Mouse (Mus musculus): ENCODE results near the gene Myrf.
"Not testable (repeated sequence)": the region's sequence is repeated elsewhere in the genome, so short reads cannot be mapped to it uniquely, and the experiment has no call there.

The Myrf gene

DNA sequence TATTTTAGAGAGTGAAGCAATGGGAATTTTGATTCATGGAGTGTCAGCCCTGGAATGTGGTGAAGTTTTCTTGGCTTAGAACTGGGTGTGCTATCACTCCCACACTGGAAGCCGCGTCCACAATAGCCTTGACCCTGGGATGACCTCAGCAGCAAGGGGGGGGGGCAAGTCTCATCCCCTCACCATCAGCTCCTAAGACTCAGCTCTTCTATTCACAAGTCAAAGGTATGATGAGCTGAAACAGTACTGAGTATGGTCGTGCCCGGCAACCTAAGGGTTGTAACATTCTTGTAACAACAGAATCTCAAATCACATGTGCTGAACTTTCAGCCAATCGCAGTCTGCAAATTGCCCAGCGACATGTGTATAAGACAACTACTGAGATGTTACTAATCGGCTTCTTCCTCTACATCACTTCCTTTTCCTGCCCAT is 63.6 kb downstream of the Myrf start:
- no peak for DNase-seq (ENCODE audit: low spot score)

DNA sequence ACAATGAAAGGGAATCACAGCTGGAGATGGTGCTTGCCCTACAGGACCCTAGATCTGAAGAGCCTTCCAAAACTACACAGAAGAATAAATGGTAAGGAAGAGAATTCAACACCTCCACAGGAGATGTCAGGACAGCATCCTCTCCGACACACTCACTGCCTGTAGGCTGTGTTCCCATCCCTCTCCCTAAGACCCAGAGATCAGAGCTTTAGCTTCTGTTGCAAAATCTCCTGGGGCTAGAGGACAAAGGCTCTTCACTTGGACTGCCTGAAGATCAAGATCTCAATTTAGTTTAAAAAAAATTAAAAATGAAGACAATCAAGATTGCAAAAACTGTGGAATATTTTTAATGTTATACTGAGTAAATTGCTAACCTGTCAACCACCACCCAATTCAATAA is 64.1 kb downstream of the Myrf start:
- no peak for DNase-seq (ENCODE audit: low spot score)

- DNase-seq (ENCODE audit: low spot score), result no peak
Observed at GRCm38 (mm10) chr19:10174956-10175355, 65.6 kb downstream of the Myrf start.

DNA sequence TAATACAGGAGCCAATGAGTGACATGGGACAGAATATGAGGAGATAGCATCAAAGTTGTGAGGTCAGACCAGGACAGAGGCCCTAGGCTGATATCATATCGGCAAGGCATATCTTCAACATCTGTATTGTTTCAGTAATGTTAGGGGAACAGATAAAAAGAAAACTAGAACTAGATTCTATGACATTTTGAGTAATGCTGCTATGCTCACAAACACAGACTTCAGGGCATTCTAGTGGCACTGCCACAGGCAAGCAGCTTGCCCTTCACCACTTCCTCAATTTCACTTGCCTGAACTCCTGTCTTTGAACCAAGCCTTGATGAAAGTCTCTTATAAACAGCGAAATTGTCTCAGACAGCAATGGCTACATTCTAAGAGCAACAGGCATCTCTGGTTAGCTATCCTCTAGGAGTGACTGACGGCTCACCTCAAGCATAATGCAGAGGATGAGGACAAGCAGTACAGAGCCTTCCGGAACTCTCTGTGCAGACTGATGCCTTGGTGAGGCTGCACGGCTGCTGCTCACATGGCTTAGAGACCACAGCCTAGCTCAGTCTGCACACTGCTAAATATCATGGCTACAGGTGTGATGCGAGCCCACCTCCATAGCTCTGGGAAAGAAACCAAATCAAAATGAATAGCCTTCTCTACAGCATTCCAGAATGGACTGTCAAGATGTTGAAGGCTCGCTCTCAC is 66.6 kb downstream of the Myrf start:
- no peak for DNase-seq (ENCODE audit: low spot score)

- DNase-seq (ENCODE audit: low spot score), result no peak
Observed at GRCm38 (mm10) chr19:10173116-10173718, 67.3 kb downstream of the Myrf start.

DNA sequence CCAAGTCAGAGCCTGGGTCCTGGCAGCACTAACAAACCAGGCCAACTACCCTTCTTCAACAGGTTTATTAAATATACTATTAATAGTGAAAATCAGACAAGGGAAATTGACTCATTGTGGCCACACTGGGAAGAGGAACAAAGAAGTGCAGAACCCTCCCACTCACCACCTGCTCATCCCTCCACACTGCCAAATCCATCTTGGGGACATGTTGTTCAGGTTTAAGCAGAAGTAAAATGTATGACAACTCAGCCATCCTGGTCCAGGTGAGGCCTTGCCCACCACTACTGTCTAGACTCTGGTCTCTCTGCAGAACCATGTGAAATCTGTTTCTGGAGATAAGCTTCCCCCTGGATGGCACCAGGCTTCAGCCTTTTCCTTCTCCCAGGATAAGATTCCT is 68.7 kb downstream of the Myrf start:
- no peak for DNase-seq (ENCODE audit: low spot score)

- DNase-seq (ENCODE audit: low spot score), result no peak
Observed at GRCm38 (mm10) chr19:10171359-10171758, 69.2 kb downstream of the Myrf start.

GRCm38 (mm10) chr19:10170466-10170865 is 70.1 kb downstream of the Myrf start:
- no peak for DNase-seq (ENCODE audit: low spot score)

DNA sequence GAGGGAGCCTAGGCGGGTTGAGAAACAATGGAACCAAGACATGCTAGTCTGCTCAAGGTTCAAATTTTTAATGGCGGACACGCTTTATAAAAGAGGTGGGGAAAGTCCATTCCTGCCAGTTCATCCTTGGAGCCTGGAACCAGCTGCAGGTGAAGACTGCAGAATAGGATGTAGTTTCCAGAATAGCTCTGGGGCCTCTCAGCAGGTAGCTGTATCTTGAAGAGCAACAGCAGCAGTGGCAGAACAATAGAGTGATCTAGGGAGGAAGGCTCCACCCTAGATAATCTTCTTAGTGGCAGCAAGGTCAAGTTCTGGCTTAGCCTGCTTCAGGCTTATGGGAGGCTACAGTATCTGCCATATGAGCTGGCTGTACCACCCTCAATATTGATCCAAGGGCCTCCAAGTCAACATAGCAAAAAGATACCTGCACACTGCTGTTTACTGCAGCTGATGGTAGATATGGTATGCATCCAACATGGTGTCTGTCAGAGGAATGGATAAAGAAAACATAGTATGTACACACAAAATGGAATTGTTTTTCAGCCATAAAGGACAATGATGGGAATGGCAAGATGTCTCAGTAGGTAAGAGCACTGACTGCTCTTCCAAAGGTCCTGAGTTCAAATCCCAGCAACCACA is 70.7 kb downstream of the Myrf start:
- not testable (repeated sequence) for DNase-seq (ENCODE audit: low spot score)

- no peak for DNase-seq (ENCODE audit: low spot score)
Observed at GRCm38 (mm10) chr19:10169179-10169578, 71.4 kb downstream of the Myrf start.

DNA sequence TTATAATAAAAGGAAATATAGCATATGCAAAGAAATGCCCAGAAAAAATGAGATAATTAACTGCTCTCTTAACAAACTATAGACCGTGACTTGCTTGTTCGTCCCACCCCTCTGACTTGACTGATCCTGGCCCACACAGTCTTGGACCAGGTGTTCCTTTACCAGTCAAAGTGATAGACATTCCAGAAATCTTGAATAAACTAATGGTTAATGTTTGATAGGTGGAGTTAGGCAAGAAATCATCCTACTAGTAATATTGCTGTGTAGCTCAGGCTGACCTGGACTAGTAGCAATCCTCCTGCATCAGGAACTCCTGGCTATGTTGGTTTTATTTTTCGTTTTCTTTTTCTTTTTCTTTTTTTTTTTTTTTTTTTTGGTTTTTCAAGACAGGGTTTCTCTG is 72.1 kb downstream of the Myrf start:
- no peak for DNase-seq (ENCODE audit: low spot score)

DNA sequence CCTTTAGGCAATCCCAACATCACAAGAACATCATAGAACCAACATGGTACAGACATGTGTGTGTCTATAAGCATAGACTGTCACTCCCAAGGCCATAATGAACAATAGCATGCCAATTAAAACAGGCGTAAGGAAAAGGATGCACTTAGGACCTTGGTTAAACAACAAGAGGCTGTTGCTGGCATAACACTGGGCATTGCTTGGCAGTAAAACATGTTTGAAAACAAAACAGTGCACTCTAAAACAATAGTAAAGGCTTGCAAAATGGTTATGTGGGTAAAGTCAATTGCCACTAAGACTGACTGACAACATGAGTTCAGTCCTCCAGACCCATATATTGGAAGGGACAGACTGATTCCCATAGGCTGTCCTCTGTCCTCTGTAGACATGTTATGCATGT is 72.6 kb downstream of the Myrf start:
- DNase-seq (ENCODE audit: low spot score), result no peak

GRCm38 (mm10) chr19:10167112-10167511 is 73.4 kb downstream of the Myrf start:
- peak; percentile 14 for DNase-seq (ENCODE audit: low spot score)

DNA sequence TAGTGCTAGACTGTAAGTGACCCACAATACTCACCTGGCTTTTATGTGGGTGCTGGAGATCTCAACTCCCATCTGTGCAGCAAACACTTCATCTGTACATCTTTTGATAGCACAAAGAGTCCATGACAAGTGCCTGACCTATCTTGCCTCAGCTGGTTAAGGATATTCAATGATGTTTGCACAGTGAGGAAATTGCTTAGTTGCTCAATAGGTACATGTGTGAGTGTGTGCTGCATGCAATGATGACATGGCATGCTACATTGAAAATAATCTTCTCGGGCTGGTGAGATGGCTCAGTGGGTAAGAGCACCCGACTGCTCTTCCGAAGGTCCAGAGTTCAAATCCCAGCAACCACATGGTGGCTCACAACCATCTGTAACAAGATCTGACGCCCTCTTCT is 74.6 kb downstream of the Myrf start:
- DNase-seq (ENCODE audit: low spot score), result not testable (repeated sequence)

- no peak for DNase-seq (ENCODE audit: low spot score)
Observed at GRCm38 (mm10) chr19:10163896-10164295, 76.7 kb downstream of the Myrf start.
